Mouse (Mus musculus): ENCODE measurements around the gene Slc30a4. TPM values are rescaled to one million over a fixed set of nuclear protein-coding genes. Genes with fewer than 3 reads are reported as not detected.
A peak's percentile ranks its signal among the peaks of the same experiment; 100 is the strongest.

Slc30a4 gene
- total RNA-seq (2021) = 10 to 100 TPM; 28.7 to 31.1 TPM
- long read RNA-seq, full-length matches to known transcripts = 8 of 14 reads
- long read RNA-seq, partial matches to known transcripts = 2 of 14 reads
- long read RNA-seq, other reads (novel, unspliced or antisense) = 4 of 14 reads

GRCm38 (mm10) chr2:122702181-122703036 lies at the start of gene Slc30a4:
Gene Slc30a4 (minus strand): TSS chr2:122702663.
- DNase-seq (ENCODE audit: low spot score in 2 of 2) = peak; percentile 64 to 84

DNA sequence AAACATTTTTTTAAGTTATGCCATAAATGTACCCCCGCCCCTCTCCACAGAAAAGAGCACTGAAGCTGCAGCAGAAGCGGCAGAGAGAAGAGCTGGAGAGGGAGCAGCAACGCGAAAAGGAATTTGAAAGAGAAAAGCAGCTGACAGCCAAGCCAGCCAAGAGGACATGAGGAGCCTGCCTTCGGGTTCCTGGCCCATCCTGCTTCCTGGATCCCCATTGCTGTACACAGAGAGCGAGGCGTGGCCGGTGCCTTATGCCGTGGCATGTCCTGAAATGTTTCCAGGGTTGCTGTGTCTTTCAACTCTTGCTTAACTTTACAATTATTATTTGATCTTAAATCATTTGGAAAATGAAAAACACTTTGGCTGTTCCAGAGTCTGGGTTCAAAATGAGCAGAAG lies 44.0 kb upstream of the Slc30a4 start:
- no peak for DNase-seq (ENCODE audit: low spot score in 2 of 2)

GRCm38 (mm10) chr2:122739023-122739422 lies 36.6 kb upstream of the Slc30a4 start:
- DNase-seq (ENCODE audit: low spot score in 2 of 2) = no peak

DNA sequence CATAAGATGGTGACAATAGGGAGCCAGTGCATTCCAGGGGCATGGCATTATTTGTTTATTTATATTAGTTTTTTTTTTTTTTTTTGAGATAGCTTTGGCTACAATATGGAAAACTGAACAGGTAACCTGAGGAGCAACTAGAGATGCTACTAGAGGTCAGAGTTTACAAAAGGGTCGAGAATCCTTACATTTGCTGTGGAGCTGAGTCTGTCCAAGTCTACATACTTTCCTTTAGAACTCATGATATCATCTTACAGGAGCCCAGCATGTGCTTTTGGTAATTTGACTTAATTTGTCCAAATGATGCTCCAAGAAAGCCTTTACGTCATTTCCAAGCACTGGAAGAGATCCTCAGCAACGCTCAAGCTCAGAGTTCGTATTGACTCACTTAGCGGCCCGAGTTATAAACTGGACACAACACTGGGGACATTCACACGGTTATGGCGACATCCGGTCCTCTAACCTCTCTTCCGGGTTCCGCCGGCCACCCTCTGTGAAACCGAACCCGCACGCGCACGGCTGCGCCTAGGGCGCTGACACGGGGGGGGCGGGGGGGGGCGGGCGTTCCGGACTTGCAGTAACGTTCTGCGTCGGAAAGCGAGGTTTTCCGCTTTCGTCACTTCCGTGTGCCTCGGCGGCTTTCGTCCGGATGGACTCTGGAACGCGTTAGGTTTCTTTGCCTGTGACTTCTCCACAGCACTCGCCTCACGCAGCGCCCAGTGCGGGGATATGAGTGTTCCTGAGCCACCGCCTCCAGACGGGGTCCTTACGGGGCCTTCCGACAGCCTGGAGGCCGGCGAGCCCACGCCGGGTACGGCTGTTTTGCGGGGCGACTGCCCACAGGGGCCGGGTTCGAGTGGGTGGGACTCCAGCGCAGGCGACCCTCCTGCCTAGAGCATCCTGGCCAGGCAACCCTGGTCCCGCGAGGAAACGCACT lies 35.7 kb upstream of the Slc30a4 start, which contains the start of gene Bloc1s6:
Gene Bloc1s6, plus strand, starts transcription at position 610 of the 937 bp plus-strand sequence.
- peak; percentile 90 to 92 for DNase-seq (ENCODE audit: low spot score in 2 of 2)

DNA sequence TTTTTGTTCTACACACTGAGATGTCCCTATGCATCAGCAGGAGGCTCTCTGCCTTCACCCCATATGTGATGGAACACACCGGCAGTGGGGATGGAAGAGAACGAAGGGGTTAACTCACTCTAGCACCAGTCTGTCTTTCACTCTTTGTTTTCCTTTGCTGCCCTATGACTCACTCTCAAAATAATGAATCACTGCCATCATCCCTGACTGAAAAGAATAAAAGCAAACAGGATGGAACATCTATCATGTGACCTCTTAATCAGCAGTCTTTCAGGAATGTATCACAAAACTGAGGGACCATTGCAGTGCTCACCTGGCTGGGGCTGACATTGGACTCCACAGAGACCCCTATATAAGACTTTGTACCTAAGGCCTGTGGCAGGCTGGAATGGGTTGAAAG lies 29.0 kb upstream of the Slc30a4 start:
- no peak for DNase-seq (ENCODE audit: low spot score in 2 of 2)

GRCm38 (mm10) chr2:122725604-122726003 lies 23.1 kb upstream of the Slc30a4 start:
- DNase-seq (ENCODE audit: low spot score in 2 of 2) = peak; percentile 10 to 29

DNA sequence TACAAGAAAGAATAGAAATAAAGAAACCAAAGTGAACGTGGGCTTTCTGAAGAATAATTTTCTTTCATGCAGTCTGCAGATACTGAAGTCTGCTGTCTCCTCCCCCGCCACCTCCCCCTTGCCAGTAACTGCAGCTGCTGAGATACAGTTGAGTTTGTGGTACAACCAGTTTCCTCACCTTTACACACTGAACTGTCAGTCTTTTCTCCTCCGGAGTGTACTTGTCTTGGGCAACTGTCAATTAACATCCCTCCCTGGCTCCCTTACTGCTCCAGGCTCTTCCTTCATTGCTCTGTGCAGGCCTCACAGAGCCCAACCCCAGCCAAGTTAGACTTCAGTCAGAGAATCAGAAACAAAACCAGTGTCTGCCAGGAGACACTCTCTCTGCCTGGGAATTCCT lies 18.1 kb upstream of the Slc30a4 start:
- no peak for DNase-seq (ENCODE audit: low spot score in 2 of 2)

- DNase-seq (ENCODE audit: low spot score in 2 of 2) = no peak
Observed at GRCm38 (mm10) chr2:122719232-122719631, 16.8 kb upstream of the Slc30a4 start.

DNA sequence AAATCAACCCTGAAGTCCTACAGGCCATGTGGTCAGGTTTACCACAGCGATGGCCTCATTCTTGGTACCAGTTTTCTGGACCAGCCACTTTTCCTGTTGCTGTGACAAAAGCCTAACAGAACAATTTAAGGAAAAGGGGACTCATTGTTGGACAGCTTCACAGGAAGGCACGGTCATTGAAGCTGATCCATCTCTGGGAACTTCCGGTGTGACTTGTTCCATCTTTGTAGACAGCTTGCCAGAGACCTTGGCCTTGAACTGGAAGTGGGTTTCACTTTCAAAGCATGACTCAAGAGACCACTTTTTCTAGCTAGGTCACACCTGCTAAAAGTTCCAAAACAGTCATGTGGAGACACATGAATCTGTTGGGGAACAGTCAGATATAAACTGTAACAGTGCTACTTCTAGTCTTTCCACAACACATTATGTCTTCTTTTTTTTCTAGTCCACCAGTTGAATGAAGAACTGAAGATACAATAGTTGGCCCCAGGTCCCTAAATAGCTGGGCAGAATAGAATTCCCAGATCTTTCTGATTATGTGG lies 13.9 kb upstream of the Slc30a4 start:
- DNase-seq (ENCODE audit: low spot score in 2 of 2) = no peak

GRCm38 (mm10) chr2:122715148-122715692 lies 12.8 kb upstream of the Slc30a4 start:
- DNase-seq (ENCODE audit: low spot score in 2 of 2) = no peak

- DNase-seq (ENCODE audit: low spot score in 2 of 2) = no peak
Observed at GRCm38 (mm10) chr2:122712848-122713247, 10.4 kb upstream of the Slc30a4 start.

DNA sequence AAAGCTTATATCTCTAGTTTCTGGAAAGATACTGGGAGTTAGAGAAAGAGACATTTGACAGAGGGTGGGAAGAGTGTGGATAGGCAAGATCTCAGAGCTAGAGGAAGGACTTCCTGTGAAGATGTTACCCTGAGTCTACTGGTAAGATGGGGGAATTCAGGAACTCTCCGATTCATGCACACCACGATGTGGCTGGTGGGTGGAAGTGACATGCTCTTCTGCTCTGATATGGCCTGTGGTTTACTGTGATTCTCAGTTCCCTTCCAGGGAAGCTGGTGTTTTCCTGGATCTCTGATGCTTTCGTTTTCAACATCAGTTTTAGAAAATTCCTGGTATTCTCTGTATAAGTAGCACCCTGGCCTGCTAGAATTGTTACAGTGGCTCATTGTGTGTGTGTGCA lies 9.4 kb upstream of the Slc30a4 start:
- DNase-seq (ENCODE audit: low spot score in 2 of 2) = no peak

GRCm38 (mm10) chr2:122709156-122709555 lies 6.7 kb upstream of the Slc30a4 start:
- DNase-seq (ENCODE audit: low spot score in 2 of 2) = no peak

GRCm38 (mm10) chr2:122708080-122708479 lies 5.6 kb upstream of the Slc30a4 start:
- no peak for DNase-seq (ENCODE audit: low spot score in 2 of 2)

DNA sequence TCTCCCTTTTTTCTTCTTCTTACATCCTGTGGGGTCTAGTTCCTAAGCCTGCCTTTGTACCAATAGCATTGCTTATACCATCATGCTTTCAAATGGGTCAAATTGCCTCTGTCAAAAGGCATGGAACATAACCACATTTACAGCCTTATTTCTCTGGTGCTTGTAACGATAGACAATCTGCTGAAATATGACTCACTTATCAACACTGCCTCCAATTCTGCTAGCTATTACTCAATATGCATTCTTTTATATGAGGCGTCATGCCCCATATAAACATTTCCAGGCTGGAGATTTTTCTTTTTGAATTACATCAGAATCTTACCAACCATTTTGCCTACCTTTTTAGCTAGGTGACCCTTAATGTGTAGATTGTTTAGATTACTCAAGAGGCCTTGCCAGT lies 2.1 kb upstream of the Slc30a4 start:
- DNase-seq (ENCODE audit: low spot score in 2 of 2) = no peak

- no peak for DNase-seq (ENCODE audit: low spot score in 2 of 2)
Observed at GRCm38 (mm10) chr2:122701871-122702180, 637 bp downstream of the Slc30a4 start.

- no peak for DNase-seq (ENCODE audit: low spot score in 2 of 2)
Observed at GRCm38 (mm10) chr2:122701012-122701411, 1.5 kb downstream of the Slc30a4 start.

GRCm38 (mm10) chr2:122697526-122697925 lies 4.9 kb downstream of the Slc30a4 start:
- no peak for DNase-seq (ENCODE audit: low spot score in 2 of 2)

DNA sequence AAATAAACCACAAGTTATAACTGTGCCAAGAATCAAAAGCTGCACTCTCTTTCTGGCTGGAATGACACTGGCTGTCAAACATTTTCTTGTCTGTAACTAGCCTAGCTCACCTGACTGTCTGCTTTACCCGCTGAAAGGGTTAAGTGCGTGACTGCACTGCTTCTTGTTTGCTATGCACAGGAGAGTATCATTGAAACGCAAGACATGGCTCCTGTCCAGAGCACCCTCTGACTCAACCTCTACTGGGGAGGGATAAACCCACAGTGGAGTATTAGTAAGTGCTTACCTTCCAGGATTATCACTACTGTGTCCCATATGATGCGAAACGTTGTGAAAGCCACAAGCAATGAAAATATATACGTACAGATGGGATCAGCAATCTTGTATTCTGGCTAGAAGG lies 15.8 kb downstream of the Slc30a4 start:
- no peak for DNase-seq (ENCODE audit: low spot score in 2 of 2)

GRCm38 (mm10) chr2:122683641-122684040 lies 18.8 kb downstream of the Slc30a4 start:
- DNase-seq (ENCODE audit: low spot score in 2 of 2) = no peak

GRCm38 (mm10) chr2:122682520-122682919 lies 19.9 kb downstream of the Slc30a4 start:
- no peak for DNase-seq (ENCODE audit: low spot score in 2 of 2)
